8 mouse cellular contexts compared by ENCODE assay signal in the genomic region with DNA sequence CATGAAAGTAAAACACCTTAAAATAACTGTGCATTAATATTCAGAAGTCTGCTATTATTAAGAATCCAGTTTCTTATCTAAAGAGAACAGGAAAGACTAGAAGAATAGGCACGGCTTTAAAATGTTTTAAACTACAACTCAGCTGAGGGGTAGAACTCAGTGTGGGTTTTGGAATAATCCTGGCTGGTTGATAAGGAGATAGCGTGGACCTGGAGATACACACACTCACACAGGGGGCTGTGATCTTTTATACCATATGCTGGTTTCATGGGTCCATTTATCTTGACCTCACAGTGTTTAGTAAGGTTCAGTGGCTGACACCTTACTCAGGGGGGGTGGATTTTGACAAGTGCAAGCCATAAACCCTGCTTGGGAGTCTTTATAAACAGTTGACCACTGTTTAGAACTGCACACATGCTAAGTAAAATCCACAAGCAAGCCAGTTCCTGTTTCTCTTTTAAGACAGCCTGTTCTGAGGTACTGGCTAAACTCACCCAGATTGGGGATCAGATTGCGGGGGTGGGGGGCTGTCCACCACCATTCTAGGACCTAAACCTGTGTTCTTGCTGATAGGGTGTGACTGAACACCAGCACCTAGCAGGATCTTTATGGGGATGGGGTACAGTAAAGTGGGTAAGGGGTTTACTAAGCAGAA. TPM values are rescaled to one million over a fixed set of nuclear protein-coding genes. Genes with fewer than 3 reads are reported as not detected.
DNase-seq lines count a peak whose midpoint lies in the region; ATAC-seq and TF ChIP-seq lines count a peak whose summit lies in the region.

No protein-coding gene starts in this region.

- no peaks in the 10 kb centered on the region for H3K27me3 ChIP-seq in embryonic facial prominence, embryonic 12.5 days
- H3K27me3 ChIP-seq in limb, embryonic 11.5 days (ENCODE audit: control insufficient read depth, insufficient read depth, low read length) = no peaks in the 10 kb centered on the region
- H3K27me3 ChIP-seq in neural tube, embryonic 13.5 days = no peaks in the 10 kb centered on the region

- H3K27ac ChIP-seq in embryonic facial prominence, embryonic 12.5 days = no peak overlapping the region; the same call in 1 of the 2 replicates
- peak overlapping the region; percentile 52; the same call in 1 of the 2 replicates for H3K27ac ChIP-seq in limb, embryonic 11.5 days (replicated peaks; ENCODE audit: low read depth, low read length)
- H3K27ac ChIP-seq in neural tube, embryonic 13.5 days (replicated peaks) = peak overlapping the region; percentile 80; the same call in 1 of the 2 replicates

- peak overlapping the region; percentile 95 for H3K9ac ChIP-seq in embryonic facial prominence, embryonic 12.5 days
- H3K9ac ChIP-seq in limb, embryonic 11.5 days (ENCODE audit: low read length) = peak overlapping the region; percentile 89
- peak overlapping the region; percentile 95 for H3K9ac ChIP-seq in neural tube, embryonic 13.5 days

- TF ChIP-seq CTCF in lung, adult 2 months (IDR thresholded peaks at IDR 0.05; ENCODE audit: insufficient read depth, low read length) = no peak

- H3K4me2 ChIP-seq in embryonic facial prominence, embryonic 12.5 days (replicated peaks) = peak overlapping the region; percentile 80
- H3K4me2 ChIP-seq in limb, embryonic 11.5 days (ENCODE audit: low read depth, severe bottlenecking) = peak overlapping the region; percentile 87
- peak overlapping the region; percentile 76 for H3K4me2 ChIP-seq in neural tube, embryonic 13.5 days

- TF ChIP-seq POLR2A in lung, adult 2 months (IDR thresholded peaks at IDR 0.05; ENCODE audit: borderline replicate concordance, extremely low read depth, low read depth, low read length) = no peak

- peak overlapping the region; percentile 67 for H3K4me3 ChIP-seq in lung, adult 2 months (replicated peaks; ENCODE audit: extremely low read depth, low read depth, low read length)
- peak overlapping the region; percentile 93 for H3K4me3 ChIP-seq in embryonic facial prominence, embryonic 12.5 days
- H3K4me3 ChIP-seq in limb, embryonic 11.5 days (ENCODE audit: low read depth, low read length) = peak overlapping the region; percentile 98
- H3K4me3 ChIP-seq in neural tube, embryonic 13.5 days = peak overlapping the region; percentile 89

- no peak for DNase-seq in lung, adult 2 months
- DNase-seq in lung, postnatal 10 days = no peak
- no peak for DNase-seq in limb, embryonic 11.5 days (ENCODE audit: low spot score)
- no peak for DNase-seq in frontal cortex, postnatal 14 days (ENCODE audit: low spot score in 2 of 2)
- no peak for DNase-seq in adrenal gland, postnatal 10 days

- ATAC-seq in embryonic facial prominence, embryonic 12.5 days (ENCODE audit: insufficient number of reproducible peaks, insufficient read depth, low FRiP score, low TSS enrichment) = no peak
- ATAC-seq in limb, embryonic 11.5 days (ENCODE audit: insufficient number of reproducible peaks, low FRiP score, low TSS enrichment, low read depth) = no peak
- ATAC-seq in neural tube, embryonic 13.5 days (ENCODE audit: low read depth) = no peak
- ATAC-seq in monocyte, adult 5-6 weeks (replicated peaks; ENCODE audit: insufficient number of reproducible peaks, low FRiP score, low TSS enrichment, poor library complexity, severe bottlenecking) = no peak

- WGBS in lung, adult 2 months = 40% methylated on average over 3 of the region's 3 CpGs
- 54% methylated on average over 3 of the region's 3 CpGs for WGBS in embryonic facial prominence, embryonic 12.5 days
- 59% methylated on average over 3 of the region's 3 CpGs for WGBS in limb, embryonic 11.5 days
- 60% methylated on average over 3 of the region's 3 CpGs for WGBS in neural tube, embryonic 13.5 days

- H3K36me3 ChIP-seq in embryonic facial prominence, embryonic 12.5 days = peaks cover 10% of the 10 kb centered on the region; the same call in 1 of the 2 replicates
- no peaks in the 10 kb centered on the region for H3K36me3 ChIP-seq in limb, embryonic 11.5 days (ENCODE audit: control insufficient read depth, insufficient read depth, low read length)
- peaks cover 27% of the 10 kb centered on the region for H3K36me3 ChIP-seq in neural tube, embryonic 13.5 days

- peaks cover 12% of the 10 kb centered on the region for H3K4me1 ChIP-seq in lung, adult 2 months (ENCODE audit: control insufficient read depth, insufficient read depth, low read length)
- H3K4me1 ChIP-seq in embryonic facial prominence, embryonic 12.5 days = peaks cover 12% of the 10 kb centered on the region
- H3K4me1 ChIP-seq in limb, embryonic 11.5 days (ENCODE audit: control insufficient read depth, insufficient read depth, low read length) = peaks cover 2% of the 10 kb centered on the region; the same call in 1 of the 2 replicates
- H3K4me1 ChIP-seq in neural tube, embryonic 13.5 days (replicated peaks) = peaks cover 36% of the 10 kb centered on the region

- no peaks in the 10 kb centered on the region for H3K9me3 ChIP-seq in embryonic facial prominence, embryonic 12.5 days
- no peaks in the 10 kb centered on the region for H3K9me3 ChIP-seq in limb, embryonic 11.5 days (ENCODE audit: control insufficient read depth, low read length)
- H3K9me3 ChIP-seq in neural tube, embryonic 13.5 days = no peaks in the 10 kb centered on the region

RNA-seq across cellular contexts. Expression of gene Dnajc16, which starts 1.0 kb away (rescaled TPM):
- polyA plus RNA-seq in lung, adult 2 months (2012; rRNA removed) = 9.6 and 12.0 TPM in 2 replicates
- 4.1 and 4.7 TPM in 2 replicates for polyA plus RNA-seq in embryonic facial prominence, embryonic 12.5 days (2016; fragmentation: Nextera tagmentation; extraction: Ambion mirVana)
- 3.1 and 3.6 TPM in 2 replicates for polyA plus RNA-seq in limb, embryonic 11.5 days (2014; fragmentation: Nextera tagmentation; extraction: Ambion mirVana)
- 6.0 and 6.6 TPM in 2 replicates for polyA plus RNA-seq in neural tube, embryonic 13.5 days (2015; fragmentation: Nextera tagmentation; extraction: Ambion mirVana)
- total RNA-seq in monocyte, adult 5-6 weeks (2017) = 5.1 to 7.6 TPM (median 6.4 TPM) in 3 replicates
- total RNA-seq in adrenal gland, postnatal 10 days (2021) = 10 to 100 TPM; 16.1 to 16.8 TPM

RNA-seq across cellular contexts. Expression of gene Casp9, which starts 3.7 kb away (rescaled TPM):
- 17.7 and 19.0 TPM in 2 replicates for polyA plus RNA-seq in lung, adult 2 months (2012; rRNA removed)
- 18.1 and 21.9 TPM in 2 replicates for polyA plus RNA-seq in embryonic facial prominence, embryonic 12.5 days (2016; fragmentation: Nextera tagmentation; extraction: Ambion mirVana)
- 16.9 and 19.0 TPM in 2 replicates for polyA plus RNA-seq in limb, embryonic 11.5 days (2014; fragmentation: Nextera tagmentation; extraction: Ambion mirVana)
- polyA plus RNA-seq in neural tube, embryonic 13.5 days (2015; fragmentation: Nextera tagmentation; extraction: Ambion mirVana) = 19.8 and 22.9 TPM in 2 replicates
- total RNA-seq in monocyte, adult 5-6 weeks (2017) = 23.4 to 41.6 TPM (median 39.5 TPM) in 3 replicates
- total RNA-seq in adrenal gland, postnatal 10 days (2021) = 10 to 100 TPM; 14.4 to 22.5 TPM

RNA-seq across cellular contexts. Expression of gene Cela2a, which starts 36.3 kb away (rescaled TPM):
- 1.5 and 37.8 TPM in 2 replicates for polyA plus RNA-seq in lung, adult 2 months (2012; rRNA removed)
- polyA plus RNA-seq in embryonic facial prominence, embryonic 12.5 days (2016; fragmentation: Nextera tagmentation; extraction: Ambion mirVana) = not detected in 2 replicates
- not detected in 2 replicates for polyA plus RNA-seq in limb, embryonic 11.5 days (2014; fragmentation: Nextera tagmentation; extraction: Ambion mirVana)
- polyA plus RNA-seq in neural tube, embryonic 13.5 days (2015; fragmentation: Nextera tagmentation; extraction: Ambion mirVana) = not detected in 2 replicates
- not detected in 3 replicates for total RNA-seq in monocyte, adult 5-6 weeks (2017)
- total RNA-seq in adrenal gland, postnatal 10 days (2021) = not detected

RNA-seq across cellular contexts. Expression of gene Agmat, which starts 43.2 kb away (rescaled TPM):
- polyA plus RNA-seq in lung, adult 2 months (2012; rRNA removed) = 0.15 and 0.28 TPM in 2 replicates
- not detected in 2 replicates for polyA plus RNA-seq in embryonic facial prominence, embryonic 12.5 days (2016; fragmentation: Nextera tagmentation; extraction: Ambion mirVana)
- 0.11 TPM in 1 of 2 replicates, not detected in the other for polyA plus RNA-seq in limb, embryonic 11.5 days (2014; fragmentation: Nextera tagmentation; extraction: Ambion mirVana)
- not detected in 2 replicates for polyA plus RNA-seq in neural tube, embryonic 13.5 days (2015; fragmentation: Nextera tagmentation; extraction: Ambion mirVana)
- not detected in 3 replicates for total RNA-seq in monocyte, adult 5-6 weeks (2017)
- 10 to 100 TPM; 15.6 to 34.4 TPM for total RNA-seq in adrenal gland, postnatal 10 days (2021)

RNA-seq across cellular contexts. Expression of gene Ctrc, which starts 56.5 kb away (rescaled TPM):
- 4.7 TPM in 1 of 2 replicates, not detected in the other for polyA plus RNA-seq in lung, adult 2 months (2012; rRNA removed)
- not detected in 2 replicates for polyA plus RNA-seq in embryonic facial prominence, embryonic 12.5 days (2016; fragmentation: Nextera tagmentation; extraction: Ambion mirVana)
- not detected in 2 replicates for polyA plus RNA-seq in limb, embryonic 11.5 days (2014; fragmentation: Nextera tagmentation; extraction: Ambion mirVana)
- not detected in 2 replicates for polyA plus RNA-seq in neural tube, embryonic 13.5 days (2015; fragmentation: Nextera tagmentation; extraction: Ambion mirVana)
- total RNA-seq in monocyte, adult 5-6 weeks (2017) = not detected in 3 replicates
- not detected for total RNA-seq in adrenal gland, postnatal 10 days (2021)
